Mouse (Mus musculus) bone marrow, adult 2 months (tissue): ENCODE data around the gene Pid1. TPM values are rescaled to one million over a fixed set of nuclear protein-coding genes. Genes with fewer than 3 reads are reported as not detected.

ENCODE experiments used
- H3K27ac ChIP-seq: fragments of 200-500 bp; 2 replicates; pipeline ENCODE4 v1.5.1; 2012; ENCODE audit warnings: low read depth, mild to moderate bottlenecking, control low read depth, inconsistent platforms, low read length; ENCODE audit not compliant: control insufficient read depth, poor library complexity, insufficient read depth
- H3K4me1 ChIP-seq: fragments of 200-500 bp; 2 replicates; pipeline ENCODE4 v1.6.1; 2011; ENCODE audit warnings: low read length; ENCODE audit not compliant: control insufficient read depth, insufficient read depth
- H3K4me3 ChIP-seq: fragments of 200-500 bp; replicated peaks from 2 replicates; pipeline ENCODE3; 2011; ENCODE audit warnings: mild to moderate bottlenecking, low read depth, low read length, control low read depth; ENCODE audit not compliant: control insufficient read depth
- CTCF ChIP-seq: fragments of 200-500 bp; IDR thresholded peaks from 2 replicates; pipeline ENCODE4 v1.5.1; 2011; ENCODE audit warnings: low read length, control low read depth; ENCODE audit not compliant: control insufficient read depth, insufficient read depth
- POLR2A ChIP-seq: fragments of 200-500 bp; IDR thresholded peaks from 2 replicates; pipeline ENCODE4 v1.6.1; 2011; ENCODE audit warnings: low read depth, mild to moderate bottlenecking, control low read depth, low read length, borderline replicate concordance; ENCODE audit not compliant: control insufficient read depth
- WGBS: fragments of 180-500 bp; shearing (Covaris S2); methylation state at CpG from one replicate; pipeline ENCODE4 v1.1.7; 2018; 5-methylcytosine and 5-hydroxymethylcytosine counted together
- polyA plus RNA-seq: library from polyadenylated mRNA; stranded (reverse); fragments of >200 nt; gene quantifications from 2 replicates; pipeline ENCODE4 v1.2.4, GENCODE M21; 2011; ENCODE audit warnings: low replicate concordance; ENCODE audit not compliant: missing spikeins, insufficient read depth, insufficient read length

Gene Pid1
- polyA plus RNA-seq, 1 experiment: 12.4 TPM

GRCm38 (mm10) chr1:84367733-84368132 is 3.8 kb upstream of the Pid1 start:
- WGBS: 68% methylated on average over 3 of the region's 3 CpGs
- no peak for TF ChIP-seq CTCF
- TF ChIP-seq POLR2A: no peak
- H3K4me1 ChIP-seq: no peaks in the 10 kb centered on the region; the same call in 1 of the 2 replicates
- H3K4me3 ChIP-seq: no peak overlapping the region
- H3K27ac ChIP-seq: no peak overlapping the region

GRCm38 (mm10) chr1:84366553-84366952 is 2.6 kb upstream of the Pid1 start:
- H3K4me3 ChIP-seq: no peak overlapping the region
- H3K27ac ChIP-seq: no peak overlapping the region
- no peak for TF ChIP-seq POLR2A
- H3K4me1 ChIP-seq: no peaks in the 10 kb centered on the region; the same call in 1 of the 2 replicates
- 59% methylated on average over 3 of the region's 3 CpGs for WGBS

- H3K27ac ChIP-seq: no peak overlapping the region
- 31% methylated on average over 7 of the region's 7 CpGs for WGBS
- TF ChIP-seq CTCF (no peak), POLR2A (no peak)
- H3K4me1 ChIP-seq: no peaks in the 10 kb centered on the region; the same call in 1 of the 2 replicates
- no peak overlapping the region for H3K4me3 ChIP-seq
Measured at GRCm38 (mm10) chr1:84362709-84363617, 1.0 kb downstream of the Pid1 start.

- TF ChIP-seq POLR2A (no peak), CTCF (no peak)
- Histone ChIP-seq H3K27ac (no peak overlapping the region), H3K4me3 (no peak overlapping the region), H3K4me1 (no peaks in the 10 kb centered on the region; the same call in 1 of the 2 replicates)
- WGBS: 60% methylated on average over 1 of the region's 1 CpGs
Measured at GRCm38 (mm10) chr1:84362209-84362608, 1.8 kb downstream of the Pid1 start.

- no peak overlapping the region for H3K4me3 ChIP-seq
- TF ChIP-seq CTCF: no peak
- no peak for TF ChIP-seq POLR2A
- 76% methylated on average over 3 of the region's 3 CpGs for WGBS
- H3K4me1 ChIP-seq: no peaks in the 10 kb centered on the region; the same call in 1 of the 2 replicates
- H3K27ac ChIP-seq: no peak overlapping the region
Measured at GRCm38 (mm10) chr1:84361389-84361788, 2.6 kb downstream of the Pid1 start.

GRCm38 (mm10) chr1:84359611-84360500 is 4.1 kb downstream of the Pid1 start:
- Histone ChIP-seq H3K4me3 (no peak overlapping the region), H3K27ac (no peak overlapping the region), H3K4me1 (no peaks in the 10 kb centered on the region; the same call in 1 of the 2 replicates)
- TF ChIP-seq POLR2A (no peak), CTCF (no peak)
- 70% methylated on average over 6 of the region's 6 CpGs for WGBS

- H3K27ac ChIP-seq: no peak overlapping the region
- no peak for TF ChIP-seq POLR2A
- TF ChIP-seq CTCF: no peak
- no peaks in the 10 kb centered on the region; the same call in 1 of the 2 replicates for H3K4me1 ChIP-seq
- no peak overlapping the region for H3K4me3 ChIP-seq
- 86% methylated on average over 5 of the region's 5 CpGs for WGBS
Measured at GRCm38 (mm10) chr1:84357216-84357615, 6.8 kb downstream of the Pid1 start.

GRCm38 (mm10) chr1:84350262-84350661 is 13.7 kb downstream of the Pid1 start:
- Histone ChIP-seq H3K27ac (no peak overlapping the region), H3K4me3 (no peak overlapping the region), H3K4me1 (no peaks in the 10 kb centered on the region)
- TF ChIP-seq POLR2A (no peak), CTCF (no peak)
- WGBS: 34% methylated on average over 2 of the region's 2 CpGs
